Mouse (Mus musculus) heart, adult 2 months (tissue): ENCODE results near the gene Pard3. TPM values are rescaled to one million over a fixed set of nuclear protein-coding genes. Genes with fewer than 3 reads are reported as not detected.
"Not testable (repeated sequence)": the region's sequence is repeated elsewhere in the genome, so short reads cannot be mapped to it uniquely, and the experiment has no call there.

Experiments
- DNase-seq, 2 experiments: peaks; one replicate each; pipeline ENCODE4 v3.0.0; 2021
- H3K27ac ChIP-seq: fragments of 200-600 bp; 2 replicates; pipeline ENCODE4 v1.8.1; 2022
- H3K27me3 ChIP-seq: fragments of 200-500 bp; 2 replicates; pipeline ENCODE4 v1.6.1; 2012; ENCODE audit warnings: mild to moderate bottlenecking, low read length, inconsistent platforms, mixed read lengths; ENCODE audit not compliant: control insufficient read depth, insufficient read depth
- H3K36me3 ChIP-seq: fragments of 200-500 bp; 2 replicates; pipeline ENCODE4 v1.6.1; 2012; ENCODE audit warnings: low read length, inconsistent platforms; ENCODE audit not compliant: control insufficient read depth, insufficient read depth
- H3K4me1 ChIP-seq: fragments of 200-500 bp; 2 replicates; pipeline ENCODE4 v1.6.1; 2011; ENCODE audit warnings: low read length; ENCODE audit not compliant: control insufficient read depth, insufficient read depth
- H3K4me3 ChIP-seq: fragments of 200-600 bp; 2 replicates; pipeline ENCODE4 v1.8.1; 2022
- H3K79me2 ChIP-seq: fragments of 200-500 bp; replicated peaks from 2 replicates; pipeline ENCODE4 v1.6.1; 2012; ENCODE audit warnings: mild to moderate bottlenecking, inconsistent platforms, low read length, moderate library complexity, mixed read lengths; ENCODE audit not compliant: control insufficient read depth, insufficient read depth
- H3K9ac ChIP-seq: fragments of 200-500 bp; 2 replicates; pipeline ENCODE4 v1.6.1; 2012; ENCODE audit warnings: low read depth, mild to moderate bottlenecking, control low read depth, inconsistent platforms, low read length, mixed read lengths
- CTCF ChIP-seq: fragments of 200-600 bp; IDR thresholded peaks from 2 replicates; pipeline ENCODE4 v1.8.1; 2022; ENCODE audit warnings: antibody characterized with exemption, mild to moderate bottlenecking, moderate library complexity
- EP300 ChIP-seq: fragments of 200-500 bp; IDR thresholded peaks from 2 replicates; pipeline ENCODE4 v1.6.1; 2011; ENCODE audit warnings: low read depth, low read length, control low read depth; ENCODE audit not compliant: insufficient read depth
- POLR2A ChIP-seq: fragments of 200-500 bp; IDR thresholded peaks from 2 replicates; pipeline ENCODE4 v1.6.1; 2011; ENCODE audit warnings: mild to moderate bottlenecking, low read depth, low read length, control low read depth; ENCODE audit not compliant: insufficient read depth
- WGBS: fragments of 180-500 bp; shearing (Covaris S2); methylation state at CpG from one replicate; pipeline ENCODE4 v1.1.7; 2018; 5-methylcytosine and 5-hydroxymethylcytosine counted together
- intact Hi-C: fragments of 180-260 bp; cut with DNase I; formaldehyde crosslinking; loops from one replicate; pipeline ENCODE4 v1.15.1; 2025
- polyA plus RNA-seq: library from polyadenylated mRNA; depleted of rRNA; stranded (reverse); fragments of >200 nt; gene quantifications from 2 replicates; pipeline ENCODE4 v1.2.3, GENCODE M21; 2012
- total RNA-seq, 2 experiments: library from RNA; stranded (reverse); gene quantifications; 2 replicates each; pipeline ENCODE4 v1.2.3; 2021

The Pard3 gene
- total and polyA plus RNA-seq, 3 experiments = 23.7 to 32.9 (median 30.1) TPM

DNA sequence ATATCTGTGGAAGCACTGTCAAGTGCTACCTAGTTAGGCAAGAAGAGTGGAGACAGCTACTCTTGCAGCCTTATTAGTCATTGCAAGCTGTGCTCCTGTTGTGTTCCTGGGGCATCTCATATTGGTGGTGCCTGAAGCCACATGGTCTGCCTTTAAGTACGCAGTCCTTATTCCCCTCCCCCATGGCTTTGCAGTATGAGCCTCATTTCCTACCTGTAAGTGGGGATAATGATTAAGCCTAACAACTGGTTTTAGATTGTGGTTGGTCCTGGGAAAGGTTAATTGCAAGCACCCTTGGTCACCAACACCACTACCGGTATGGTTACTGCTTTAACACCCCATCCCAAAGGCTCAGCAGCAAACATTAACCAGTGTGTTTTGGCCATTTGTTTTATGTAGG lies 104.8 kb downstream of the Pard3 start:
- no peak for DNase-seq

GRCm38 (mm10) chr8:127169361-127169760 lies 105.7 kb downstream of the Pard3 start:
- Histone ChIP-seq H3K4me3 (no peak overlapping the region), H3K9ac (no peak overlapping the region), H3K27me3 (no peaks in the 10 kb centered on the region), H3K79me2 (peaks cover 3% of the 10 kb centered on the region), H3K27ac (no peak overlapping the region), H3K4me1 (no peaks in the 10 kb centered on the region), H3K36me3 (no peaks in the 10 kb centered on the region)
- 98% methylated on average over 5 of the region's 5 CpGs for WGBS
- intact Hi-C loops = no loop called here
- DNase-seq = no peak
- TF ChIP-seq POLR2A (no peak), EP300 (no peak), CTCF (no peak)

More for the DNA sequence above, 104.8 kb downstream of the Pard3 start:
- H3K36me3 ChIP-seq = no peaks in the 10 kb centered on the region
- intact Hi-C loops = no loop called here
- peaks cover 3% of the 10 kb centered on the region; the same call in 1 of the 2 replicates for H3K79me2 ChIP-seq
- no peaks in the 10 kb centered on the region for H3K27me3 ChIP-seq
- H3K4me1 ChIP-seq = no peaks in the 10 kb centered on the region
- H3K4me3 ChIP-seq = no peak overlapping the region
- TF ChIP-seq POLR2A = no peak
- no peak for TF ChIP-seq EP300
- no peak for TF ChIP-seq CTCF
- 94% methylated on average over 2 of the region's 2 CpGs for WGBS
- H3K27ac ChIP-seq = no peak overlapping the region
- no peak overlapping the region for H3K9ac ChIP-seq

GRCm38 (mm10) chr8:127170372-127170771 lies 106.7 kb downstream of the Pard3 start:
- DNase-seq, intact Hi-C loops: not testable (repeated sequence)
- 74% methylated on average over 2 of the region's 2 CpGs for WGBS

DNA sequence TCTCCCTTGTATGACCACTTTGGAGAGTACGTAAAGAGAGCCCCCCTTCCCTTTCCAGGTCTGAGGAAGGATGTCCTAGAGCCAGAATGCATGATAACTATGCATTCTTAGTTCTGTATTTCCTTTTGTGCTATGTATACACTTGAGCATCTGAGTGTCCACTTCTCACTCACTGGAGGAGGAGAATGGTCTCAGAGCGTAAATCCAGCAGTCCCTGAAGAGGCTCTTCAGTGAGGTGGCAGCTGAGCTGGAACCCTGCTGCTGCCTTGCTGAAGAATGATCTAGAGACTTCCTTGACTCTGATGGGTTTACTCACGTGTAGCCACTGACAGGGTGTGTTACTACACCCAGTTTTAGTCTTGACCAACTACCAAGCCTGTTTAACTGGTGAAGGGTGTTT lies 107.2 kb downstream of the Pard3 start:
- H3K27ac ChIP-seq = no peak overlapping the region
- no peak overlapping the region for H3K9ac ChIP-seq
- H3K36me3 ChIP-seq = no peaks in the 10 kb centered on the region
- no peak overlapping the region for H3K4me3 ChIP-seq
- DNase-seq = no peak
- no peaks in the 10 kb centered on the region; the same call in 1 of the 2 replicates for H3K4me1 ChIP-seq
- TF ChIP-seq POLR2A (no peak), EP300 (no peak), CTCF (no peak)
- 89% methylated on average over 3 of the region's 3 CpGs for WGBS
- no peaks in the 10 kb centered on the region for H3K27me3 ChIP-seq
- intact Hi-C loops = no loop called here
- no peaks in the 10 kb centered on the region; the same call in none of the 2 replicates for H3K79me2 ChIP-seq

More at GRCm38 (mm10) chr8:127170372-127170771, 106.7 kb downstream of the Pard3 start:
- H3K9ac ChIP-seq, H3K4me3 ChIP-seq, H3K79me2 ChIP-seq, H3K36me3 ChIP-seq, H3K4me1 ChIP-seq, H3K27me3 ChIP-seq, H3K27ac ChIP-seq: not testable (repeated sequence)

- 89% methylated on average over 5 of the region's 5 CpGs for WGBS
- intact Hi-C loops = no loop called here
Observed at GRCm38 (mm10) chr8:127173483-127173882, 109.8 kb downstream of the Pard3 start.

DNA sequence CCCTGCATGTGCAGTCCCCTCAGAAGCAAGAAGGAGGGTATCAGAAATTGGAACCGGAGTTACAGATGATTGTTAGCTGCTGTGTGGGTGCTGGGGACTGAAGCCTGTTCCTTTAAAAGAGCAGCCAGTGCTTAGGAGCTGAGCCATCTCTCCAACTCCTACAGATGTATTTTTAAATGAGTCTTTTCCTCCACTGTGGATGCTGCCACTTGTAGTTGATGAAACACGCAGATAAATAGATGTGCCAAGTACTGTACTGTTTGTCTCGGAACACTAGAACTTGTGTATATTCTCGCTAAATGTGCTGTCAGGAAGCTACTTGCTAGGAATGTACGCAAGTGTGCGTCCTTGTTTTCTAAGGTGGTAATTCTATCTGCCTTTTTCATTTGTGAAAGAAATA lies 110.7 kb downstream of the Pard3 start:
- H3K27ac ChIP-seq = no peak overlapping the region
- H3K4me1 ChIP-seq = peaks cover 1% of the 10 kb centered on the region
- intact Hi-C loops = no loop called here
- H3K27me3 ChIP-seq = no peaks in the 10 kb centered on the region
- H3K36me3 ChIP-seq = no peaks in the 10 kb centered on the region
- WGBS = 88% methylated on average over 6 of the region's 6 CpGs
- TF ChIP-seq CTCF = no peak
- no peak for TF ChIP-seq EP300
- no peak for TF ChIP-seq POLR2A
- no peaks in the 10 kb centered on the region; the same call in none of the 2 replicates for H3K79me2 ChIP-seq
- DNase-seq = no peak
- H3K4me3 ChIP-seq = no peak overlapping the region
- no peak overlapping the region for H3K9ac ChIP-seq

More at GRCm38 (mm10) chr8:127173483-127173882, 109.8 kb downstream of the Pard3 start:
- Histone ChIP-seq H3K36me3 (no peaks in the 10 kb centered on the region), H3K9ac (no peak overlapping the region), H3K79me2 (no peaks in the 10 kb centered on the region; the same call in none of the 2 replicates), H3K4me1 (peaks cover under 1% of the 10 kb centered on the region), H3K27me3 (no peaks in the 10 kb centered on the region), H3K4me3 (no peak overlapping the region), H3K27ac (no peak overlapping the region)
- DNase-seq = no peak
- TF ChIP-seq EP300 (no peak), CTCF (no peak), POLR2A (no peak)
